Mouse (Mus musculus) macrophage (primary cell): Measurements from ENCODE around the gene Tenm2. TPM values are rescaled to one million over a fixed set of nuclear protein-coding genes. Genes with fewer than 3 reads are reported as not detected.

Source experiments
- H3K27ac ChIP-seq: fragments of 350-480 bp; formaldehyde crosslinking; 2 replicates; pipeline ENCODE4 v1.9.0; 2021
- H3K36me3 ChIP-seq: fragments of 350-480 bp; formaldehyde crosslinking; 2 replicates; pipeline ENCODE4 v1.9.0; 2021; ENCODE audit errors: inconsistent target
- H3K4me3 ChIP-seq: fragments of 350-480 bp; formaldehyde crosslinking; 2 replicates; pipeline ENCODE4 v1.9.0; 2021; ENCODE audit errors: inconsistent target
- H3K79me2 ChIP-seq: fragments of 350-480 bp; formaldehyde crosslinking; 2 replicates; pipeline ENCODE4 v1.9.0; 2021; ENCODE audit errors: inconsistent target
- WGBS: methylation state at CpG from one replicate; pipeline ENCODE4 v1.1.7; 2026; ENCODE audit warnings: inconsistent platforms; ENCODE audit not compliant: missing documents; 5-methylcytosine and 5-hydroxymethylcytosine counted together
- polyA plus RNA-seq: library from polyadenylated mRNA; stranded (reverse); fragments of 250-400 nt; gene quantifications from 3 replicates; pipeline ENCODE4 v1.2.4, GENCODE M21; 2018; ENCODE audit warnings: inconsistent platforms

Gene Tenm2
- polyA plus RNA-seq, 1 experiment from 2014 or later = not detected

DNA sequence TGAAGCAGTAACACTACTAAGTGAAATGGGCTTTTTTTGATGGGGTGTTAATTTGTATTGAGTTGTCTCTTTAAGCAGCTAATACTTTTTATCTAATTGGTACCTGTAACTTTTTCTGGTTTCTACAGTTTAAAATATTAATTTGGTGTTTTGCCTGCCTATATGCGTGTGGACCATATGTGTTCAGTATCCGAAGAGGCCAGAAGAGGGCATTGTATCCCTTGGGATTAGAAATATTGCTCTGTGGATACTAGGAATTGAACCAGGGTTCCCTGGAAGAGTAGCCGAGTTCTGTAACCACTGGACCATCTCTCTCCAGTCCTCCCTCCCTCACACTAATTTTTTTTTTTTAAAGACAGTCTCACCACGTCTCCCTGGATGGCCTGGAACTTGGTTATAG lies 1232.9 kb downstream of the Tenm2 start:
- H3K4me3 ChIP-seq = no peak overlapping the region
- no peaks in the 10 kb centered on the region for H3K36me3 ChIP-seq
- H3K79me2 ChIP-seq = no peaks in the 10 kb centered on the region
- WGBS = 67% methylated on average over 4 of the region's 4 CpGs
- H3K27ac ChIP-seq = no peak overlapping the region

- Histone ChIP-seq H3K27ac (no peak overlapping the region), H3K79me2 (no peaks in the 10 kb centered on the region), H3K4me3 (no peak overlapping the region), H3K36me3 (no peaks in the 10 kb centered on the region)
- WGBS = 7% methylated on average over 28 of the region's 28 CpGs
Observed at GRCm38 (mm10) chr11:36001282-36001970, 1234.3 kb downstream of the Tenm2 start.

DNA sequence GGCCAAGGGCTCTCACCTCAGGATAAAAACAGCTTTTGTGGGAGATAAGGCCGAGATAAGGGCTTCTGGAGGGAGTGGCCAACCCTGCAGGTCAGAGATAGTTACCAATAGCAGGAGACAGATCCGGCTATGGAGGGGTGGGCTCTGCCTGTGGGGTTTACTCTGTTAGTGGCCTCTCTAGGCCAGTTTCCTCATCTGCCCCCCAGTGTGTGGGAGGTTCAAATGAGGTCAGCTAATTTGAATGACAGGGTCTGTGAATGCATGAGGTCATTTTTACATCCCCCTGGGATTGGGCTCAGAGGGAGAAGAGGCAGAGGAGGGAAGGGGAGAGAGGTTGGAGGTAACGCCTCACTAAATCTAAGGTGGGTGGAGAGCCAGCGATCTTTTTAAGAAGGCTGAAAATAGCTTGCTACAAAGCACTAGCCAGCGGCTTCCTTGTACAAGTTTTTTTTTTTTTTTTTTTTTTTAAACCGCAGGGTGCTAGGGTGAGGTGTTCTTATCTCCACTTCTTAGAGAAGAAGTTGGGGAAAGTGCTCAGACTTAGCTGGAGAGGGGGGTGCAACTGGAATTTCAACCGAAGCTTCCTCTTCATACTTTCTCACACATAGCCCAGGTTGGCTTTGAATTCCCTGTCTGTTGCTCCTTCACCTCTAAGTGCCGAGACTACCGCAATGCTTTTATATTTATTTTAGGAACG lies 1235.0 kb downstream of the Tenm2 start:
- WGBS = 7% methylated on average over 10 of the region's 10 CpGs

DNA sequence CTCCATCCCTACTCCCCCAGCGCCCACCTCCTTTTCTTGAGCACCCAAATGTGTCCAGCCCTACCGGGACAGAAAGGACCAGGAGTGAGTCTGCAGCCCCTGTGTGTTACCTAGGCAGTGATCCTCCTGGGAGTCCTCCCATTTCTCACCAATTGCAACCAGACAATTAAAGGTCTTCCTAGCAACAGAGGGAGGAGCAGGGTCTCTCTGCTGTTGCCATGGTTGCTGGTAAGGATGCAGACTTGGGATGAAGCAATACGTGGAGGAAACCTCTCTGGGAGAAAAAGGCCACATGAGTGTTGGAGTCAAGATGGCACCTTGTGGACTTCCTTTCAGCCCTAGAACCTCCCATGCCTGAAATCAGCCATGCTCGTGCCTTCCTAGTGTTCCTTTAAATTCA lies 1235.7 kb downstream of the Tenm2 start:
- 28% methylated on average over 4 of the region's 4 CpGs for WGBS
- H3K27ac ChIP-seq = no peak overlapping the region
- H3K79me2 ChIP-seq = no peaks in the 10 kb centered on the region
- no peaks in the 10 kb centered on the region for H3K36me3 ChIP-seq
- no peak overlapping the region for H3K4me3 ChIP-seq

More for the DNA sequence above, 1235.0 kb downstream of the Tenm2 start:
- H3K79me2 ChIP-seq = no peaks in the 10 kb centered on the region
- H3K27ac ChIP-seq = no peak overlapping the region
- no peak overlapping the region for H3K4me3 ChIP-seq
- no peaks in the 10 kb centered on the region for H3K36me3 ChIP-seq

DNA sequence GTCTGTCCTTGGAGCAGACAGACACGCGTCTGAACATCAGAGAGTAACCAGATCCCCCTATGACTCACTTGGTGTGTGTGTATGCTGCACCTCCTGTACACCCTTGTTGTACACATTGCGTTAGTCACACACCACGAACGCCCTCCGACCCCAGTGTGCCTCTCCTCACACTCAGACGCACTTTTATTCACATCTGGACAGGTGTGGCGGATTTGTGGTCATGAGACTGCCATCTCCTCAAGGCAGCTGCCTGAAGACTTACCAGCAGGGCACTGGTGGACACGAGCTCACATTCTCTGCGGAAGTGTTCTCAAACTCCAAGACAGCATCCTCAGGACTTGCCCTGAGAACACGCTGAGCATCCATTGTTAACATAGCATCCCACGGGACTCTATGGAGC lies 1237.7 kb downstream of the Tenm2 start:
- WGBS = 86% methylated on average over 12 of the region's 12 CpGs
- H3K27ac ChIP-seq = no peak overlapping the region
- no peaks in the 10 kb centered on the region for H3K36me3 ChIP-seq
- no peak overlapping the region for H3K4me3 ChIP-seq
- no peaks in the 10 kb centered on the region for H3K79me2 ChIP-seq

DNA sequence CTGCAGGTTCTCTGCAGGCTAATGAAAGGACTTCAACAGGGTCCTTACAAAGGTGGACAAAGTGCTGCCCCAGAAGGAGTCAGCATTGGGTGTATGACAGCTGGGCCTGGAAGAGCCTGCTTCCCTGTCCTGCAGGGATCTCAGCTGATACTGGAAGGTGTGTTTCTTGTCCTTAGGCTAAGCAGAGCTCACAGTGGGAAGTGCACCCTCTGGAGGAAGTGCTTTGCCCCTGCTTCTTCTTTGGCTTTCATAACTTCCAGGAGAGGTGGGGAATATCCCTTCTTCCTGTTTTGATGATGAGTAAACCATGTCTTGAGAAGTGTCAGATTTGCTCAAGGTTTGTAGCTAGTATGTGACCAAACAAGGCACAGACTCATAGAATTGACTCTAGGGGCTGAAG lies 1240.5 kb downstream of the Tenm2 start:
- no peak overlapping the region for H3K27ac ChIP-seq
- no peaks in the 10 kb centered on the region for H3K36me3 ChIP-seq
- H3K79me2 ChIP-seq = no peaks in the 10 kb centered on the region
- no peak overlapping the region for H3K4me3 ChIP-seq

- H3K79me2 ChIP-seq = no peaks in the 10 kb centered on the region
- no peak overlapping the region for H3K27ac ChIP-seq
- no peak overlapping the region for H3K4me3 ChIP-seq
- no peaks in the 10 kb centered on the region for H3K36me3 ChIP-seq
- 76% methylated on average over 2 of the region's 2 CpGs for WGBS
Observed at GRCm38 (mm10) chr11:35991846-35992245, 1243.9 kb downstream of the Tenm2 start.

DNA sequence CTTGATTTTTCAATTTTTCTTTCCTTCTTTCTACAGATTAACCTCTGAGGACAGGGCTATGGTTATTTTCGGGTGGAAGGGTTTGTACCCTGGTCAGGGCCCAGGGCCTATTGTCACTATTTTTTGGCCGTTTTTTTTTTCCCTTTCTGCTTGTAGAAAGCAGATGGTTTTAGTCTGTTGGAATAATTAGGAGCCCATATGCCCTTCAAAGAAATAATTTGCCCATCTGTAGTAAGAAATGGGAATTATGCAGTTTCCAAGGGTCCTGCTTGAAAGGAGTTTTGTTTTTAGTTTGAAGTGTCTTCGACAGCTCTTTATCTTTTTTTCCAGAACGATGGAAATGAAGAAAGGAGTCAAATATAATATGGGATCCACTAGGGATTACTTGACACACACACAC lies 1245.8 kb downstream of the Tenm2 start:
- H3K79me2 ChIP-seq = no peaks in the 10 kb centered on the region
- no peak overlapping the region for H3K27ac ChIP-seq
- H3K4me3 ChIP-seq = no peak overlapping the region
- no peaks in the 10 kb centered on the region for H3K36me3 ChIP-seq
- 75% methylated on average over 4 of the region's 4 CpGs for WGBS

DNA sequence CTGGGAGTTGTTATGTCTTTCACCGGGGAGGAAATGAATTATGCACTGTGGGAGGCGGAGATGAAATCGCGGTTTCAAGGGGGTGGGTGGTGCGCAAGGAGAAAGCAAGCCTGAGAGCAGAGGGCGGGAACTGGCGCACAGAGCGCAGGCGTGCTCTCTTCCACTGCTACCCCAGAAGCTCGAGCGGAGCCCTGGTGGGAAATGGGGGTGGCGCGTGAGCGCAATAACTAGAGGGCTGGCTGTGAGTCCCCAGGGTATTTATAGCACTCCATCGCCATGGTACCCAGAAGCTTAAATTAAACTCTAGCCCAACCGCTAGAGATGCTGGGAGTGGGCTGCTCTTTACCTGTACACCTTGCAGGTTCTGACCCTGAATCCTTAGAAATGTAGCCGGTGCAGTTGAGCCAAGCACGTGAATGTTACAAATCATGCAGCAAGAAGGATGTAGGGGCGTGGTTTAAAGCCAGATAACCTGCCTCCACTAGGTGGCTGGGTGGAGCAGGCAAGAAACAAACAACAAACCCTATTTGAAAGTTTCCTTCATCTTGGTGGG lies 1249.8 kb downstream of the Tenm2 start:
- Histone ChIP-seq H3K36me3 (no peaks in the 10 kb centered on the region), H3K4me3 (no peak overlapping the region), H3K27ac (no peak overlapping the region), H3K79me2 (no peaks in the 10 kb centered on the region)
- WGBS = 2% methylated on average over 19 of the region's 19 CpGs

- Histone ChIP-seq H3K4me3 (no peak overlapping the region), H3K36me3 (no peaks in the 10 kb centered on the region), H3K79me2 (no peaks in the 10 kb centered on the region), H3K27ac (no peak overlapping the region)
- WGBS = 73% methylated on average over 2 of the region's 3 CpGs
Observed at GRCm38 (mm10) chr11:35982734-35983133, 1253.0 kb downstream of the Tenm2 start.

GRCm38 (mm10) chr11:35980411-35980917 lies 1255.3 kb downstream of the Tenm2 start, which contains the start of gene Wwc1:
Gene Wwc1 (minus strand): TSS chr11:35980527.
- Histone ChIP-seq H3K79me2 (no peaks in the 10 kb centered on the region), H3K27ac (no peak within 1 kb of the TSS), H3K4me3 (no peak within 1 kb of the TSS), H3K36me3 (no peaks in the 10 kb centered on the region)
- WGBS = 3% methylated on average over 36 of the region's 47 CpGs

DNA sequence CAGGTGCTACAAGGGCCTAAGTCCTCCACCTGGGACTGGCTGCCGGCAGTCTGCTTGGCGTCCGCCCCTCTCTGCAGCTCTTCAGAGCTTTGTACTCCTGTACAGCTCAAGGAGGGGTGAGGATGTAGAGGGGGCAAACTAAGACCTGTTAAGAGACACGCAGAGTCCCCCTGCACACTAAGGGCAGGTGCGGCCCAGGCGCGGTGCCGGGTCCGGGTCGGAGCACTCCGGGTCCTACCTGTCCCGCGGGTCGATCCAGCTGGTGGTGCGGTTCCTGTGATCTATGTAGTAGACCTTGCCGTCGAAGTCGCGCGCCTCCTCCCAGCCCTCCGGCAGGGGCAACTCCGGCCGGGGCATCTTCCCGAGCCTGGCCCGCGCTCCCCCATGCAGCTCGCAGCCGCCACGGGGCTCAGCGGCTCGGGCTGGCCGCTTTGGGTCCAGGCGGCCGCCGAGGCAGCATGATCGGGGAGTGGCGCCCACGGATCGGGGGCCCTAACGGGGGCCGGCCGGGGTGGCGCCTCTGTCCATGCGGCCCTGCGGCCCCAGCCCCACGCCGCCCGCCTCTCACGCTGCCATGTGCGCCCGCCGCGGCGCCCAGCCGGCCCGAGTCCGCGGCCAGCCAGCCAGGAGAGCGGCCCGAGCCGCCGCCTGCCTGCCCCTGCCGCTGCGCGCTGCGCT lies 1255.9 kb downstream of the Tenm2 start:
- WGBS = 1% methylated on average over 57 of the region's 66 CpGs
- Histone ChIP-seq H3K27ac (no peak overlapping the region), H3K79me2 (no peaks in the 10 kb centered on the region), H3K36me3 (no peaks in the 10 kb centered on the region), H3K4me3 (no peak overlapping the region)

- Histone ChIP-seq H3K36me3 (no peaks in the 10 kb centered on the region), H3K4me3 (no peak overlapping the region), H3K27ac (no peak overlapping the region), H3K79me2 (no peaks in the 10 kb centered on the region)
- 9% methylated on average over 12 of the region's 12 CpGs for WGBS
Observed at GRCm38 (mm10) chr11:35979266-35979732, 1256.5 kb downstream of the Tenm2 start.

DNA sequence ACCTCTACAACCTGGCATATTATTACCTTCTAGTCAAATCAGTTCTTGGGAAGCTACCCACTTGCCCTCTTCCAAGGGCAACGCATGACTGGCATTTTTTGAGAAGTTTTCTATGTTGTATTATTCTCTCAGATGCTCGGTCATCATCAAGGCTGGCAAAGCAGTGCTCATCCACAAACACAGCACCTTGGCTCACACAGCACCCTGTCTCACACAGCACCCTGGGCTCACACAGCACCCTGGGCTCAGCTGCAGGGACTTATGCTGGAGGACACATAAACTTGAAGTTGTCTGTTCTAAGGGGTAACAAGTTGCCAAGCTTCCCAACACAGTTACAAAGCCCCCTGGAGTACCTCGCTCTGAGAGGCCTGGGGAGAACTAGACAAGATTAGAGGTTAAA lies 1258.0 kb downstream of the Tenm2 start:
- WGBS = 88% methylated on average over 2 of the region's 3 CpGs
- no peaks in the 10 kb centered on the region for H3K36me3 ChIP-seq
- no peaks in the 10 kb centered on the region for H3K79me2 ChIP-seq
- no peak overlapping the region for H3K27ac ChIP-seq
- no peak overlapping the region for H3K4me3 ChIP-seq

- Histone ChIP-seq H3K36me3 (no peaks in the 10 kb centered on the region), H3K4me3 (no peak overlapping the region), H3K27ac (no peak overlapping the region), H3K79me2 (no peaks in the 10 kb centered on the region)
- WGBS = 78% methylated on average over 6 of the region's 6 CpGs
Observed at GRCm38 (mm10) chr11:35977096-35977495, 1258.7 kb downstream of the Tenm2 start.
